Mouse (Mus musculus) stomach, postnatal 0 days (tissue): Measurements from ENCODE around the gene Cd101.

ENCODE experiments used
- CTCF ChIP-seq: IDR thresholded peaks from 2 replicates; pipeline ENCODE4 v1.5.1; 2016; ENCODE audit warnings: antibody characterized with exemption, low read depth, mild to moderate bottlenecking, moderate library complexity
- EP300 ChIP-seq: optimal IDR thresholded peaks from 2 replicates; pipeline ENCODE3; 2016; ENCODE audit warnings: antibody characterized with exemption

DNA sequence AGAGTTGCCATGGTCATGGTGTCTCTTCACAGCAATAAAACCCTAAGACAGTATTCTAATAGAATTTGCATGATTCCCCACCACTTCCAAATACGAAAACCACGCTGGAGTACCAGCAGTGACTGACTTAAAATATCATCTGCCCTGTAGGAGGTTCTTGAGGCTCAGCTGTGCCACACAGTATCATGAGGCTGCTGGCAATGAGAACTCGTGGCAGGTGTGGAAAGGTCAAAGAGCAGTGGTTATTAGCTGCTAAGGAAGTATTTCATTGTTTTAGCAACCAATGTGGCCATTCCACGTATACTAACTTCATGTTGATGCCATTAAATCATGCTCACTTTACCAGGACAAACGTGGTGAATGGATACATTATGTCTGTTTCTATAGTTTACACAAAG, 18.2 kb downstream of the Cd101 start:
- TF ChIP-seq CTCF = no peak
- no peak for TF ChIP-seq EP300
